In genomic region chr13:30697880-30698279, GRCm38 (mm10) we compare ENCODE assay signal across 15 mouse cellular contexts. TPM values are rescaled to one million over a fixed set of nuclear protein-coding genes. Genes with fewer than 3 reads are reported as not detected.
"Had no signal": no experiment of that assay in that cellular context is flagged by ENCODE, and none has a peak within 500 bp of the region (broad histone marks: within the 10 kb centered on the region; RNA-seq: fewer than 3 reads in every experiment).

No protein-coding gene starts in this region.

- H3K27me3 ChIP-seq: liver, embryonic 13.5 days; midbrain, embryonic 15.5 days; neural tube, embryonic 13.5 days had no signal

- H3K4me1 ChIP-seq: liver, embryonic 13.5 days; midbrain, embryonic 10.5 days; midbrain, embryonic 15.5 days; neural tube, embryonic 13.5 days had no signal

- DNase-seq: kidney, adult 18-20 months; kidney, postnatal 10 days; kidney, postnatal 4 days; left cerebral cortex, postnatal 4 days; liver, embryonic 13.5 days; liver, postnatal 0 days; retina, postnatal 1 day; right cerebral cortex, postnatal 4 days; spleen, adult 18-20 months; thymus, adult 18-20 months; thymus, postnatal 25 days had no signal

- H3K9ac ChIP-seq: liver, embryonic 13.5 days; liver, postnatal 0 days; midbrain, embryonic 15.5 days; neural tube, embryonic 13.5 days had no signal

- H3K36me3 ChIP-seq: liver, embryonic 13.5 days; midbrain, embryonic 10.5 days; neural tube, embryonic 13.5 days had no signal

- ATAC-seq: liver, postnatal 0 days; midbrain, embryonic 15.5 days had no signal

- H3K4me2 ChIP-seq: liver, embryonic 13.5 days; midbrain, embryonic 15.5 days; neural tube, embryonic 13.5 days had no signal

- H3K27ac ChIP-seq: layer of hippocampus, adult 2 months; liver, embryonic 13.5 days; midbrain, embryonic 10.5 days; midbrain, embryonic 15.5 days; neural tube, embryonic 13.5 days had no signal

- H3K9me3 ChIP-seq: liver, embryonic 13.5 days; midbrain, embryonic 10.5 days; midbrain, embryonic 15.5 days; neural tube, embryonic 13.5 days had no signal

- H3K4me3 ChIP-seq: layer of hippocampus, adult 2 months; liver, embryonic 13.5 days; midbrain, embryonic 10.5 days; midbrain, embryonic 15.5 days; neural tube, embryonic 13.5 days had no signal

RNA-seq across cellular contexts. Expression of gene Irf4, which starts 51.1 kb away (rescaled TPM):
- polyA plus RNA-seq: midbrain, embryonic 10.5 days had no signal
